Mouse (Mus musculus) stomach, postnatal 0 days (tissue): ENCODE results near the gene Pdzd8.

Experiments
- CTCF ChIP-seq: IDR thresholded peaks from 2 replicates; pipeline ENCODE4 v1.5.1; 2016; ENCODE audit warnings: antibody characterized with exemption, low read depth, mild to moderate bottlenecking, moderate library complexity
- EP300 ChIP-seq: optimal IDR thresholded peaks from 2 replicates; pipeline ENCODE3; 2016; ENCODE audit warnings: antibody characterized with exemption

- TF ChIP-seq CTCF (peak; percentile 64), EP300 (no peak)
Observed at GRCm38 (mm10) chr19:59376481-59376880, 30.9 kb upstream of the Pdzd8 start.
